Mouse (Mus musculus) heart, postnatal 0 days (tissue): Measurements from ENCODE around the gene Myrf. TPM values are rescaled to one million over a fixed set of nuclear protein-coding genes. Genes with fewer than 3 reads are reported as not detected.

Source experiments
- ATAC-seq: fragments of 200-750 bp; cut with Nextera tagmentation; 2 replicates; pipeline ENCODE4 v1.8.0; 2017; ENCODE audit warnings: low read depth, moderate number of reproducible peaks, moderate library complexity; ENCODE audit not compliant: insufficient read depth
- DNase-seq: peaks from one replicate; pipeline ENCODE4 v3.0.0-alpha.2; 2016; ENCODE audit warnings: low spot score
- H3K27ac ChIP-seq: fragments of 300-500 bp; sonication (generic); 2 replicates; pipeline ENCODE4 v1.5.1; 2014; ENCODE audit warnings: low read depth, mild to moderate bottlenecking
- H3K27me3 ChIP-seq: fragments of 300-500 bp; sonication (generic); 2 replicates; pipeline ENCODE4 v1.6.1; 2014; ENCODE audit warnings: low read length, mixed read lengths; ENCODE audit not compliant: control insufficient read depth, insufficient read depth
- H3K36me3 ChIP-seq: fragments of 300-500 bp; sonication (generic); replicated peaks from 2 replicates; pipeline ENCODE4 v1.6.1; 2014; ENCODE audit warnings: low read length, mixed read lengths; ENCODE audit not compliant: control insufficient read depth, insufficient read depth
- H3K4me1 ChIP-seq: fragments of 300-500 bp; sonication (generic); 2 replicates; pipeline ENCODE4 v1.6.1; 2014; ENCODE audit warnings: antibody characterized with exemption; ENCODE audit not compliant: control insufficient read depth, insufficient read depth
- H3K4me2 ChIP-seq: fragments of 300-500 bp; sonication (generic); 2 replicates; pipeline ENCODE4 v1.6.1; 2014; ENCODE audit warnings: low read depth, mild to moderate bottlenecking, low read length, moderate library complexity
- H3K4me3 ChIP-seq: fragments of 300-500 bp; sonication (generic); 2 replicates; pipeline ENCODE4 v1.5.1; 2014; ENCODE audit warnings: low read depth, low read length
- H3K9ac ChIP-seq: fragments of 300-500 bp; sonication (generic); replicated peaks from 2 replicates; pipeline ENCODE4 v1.6.1; 2014; ENCODE audit warnings: low read depth, low read length, mixed read lengths
- H3K9me3 ChIP-seq: fragments of 300-500 bp; sonication (generic); replicated peaks from 2 replicates; pipeline ENCODE4 v1.6.1; 2016; ENCODE audit warnings: low read length; ENCODE audit not compliant: control insufficient read depth
- CTCF ChIP-seq: IDR thresholded peaks from 2 replicates; pipeline ENCODE4 v1.5.1; 2016; ENCODE audit warnings: antibody characterized with exemption, control low read depth, low read depth
- EP300 ChIP-seq: IDR thresholded peaks from 2 replicates; pipeline ENCODE4 v1.6.1; 2016; ENCODE audit warnings: antibody characterized with exemption, low read depth
- WGBS: fragments of 180-500 bp; shearing (Covaris S2); extraction: QIAGEN DNeasy Blood & Tissue Kit; methylation state at CpG from one replicate; pipeline ENCODE4 v1.1.7; 2014; 5-methylcytosine and 5-hydroxymethylcytosine counted together
- polyA plus RNA-seq: library from polyadenylated mRNA; unstranded; fragments of >200 nt; fragmentation: Nextera tagmentation; extraction: Ambion mirVana; gene quantifications from 2 replicates; pipeline ENCODE4 v1.2.1, GENCODE M21; 2015
- total RNA-seq: library from RNA; depleted of rRNA; stranded (reverse); fragments of >200 nt; gene quantifications from 2 replicates; pipeline ENCODE4 v1.2.3, GENCODE M21; 2014; ENCODE audit warnings: low replicate concordance

Myrf gene
- total and polyA plus RNA-seq, 2 experiments from 2014 or later: 1.3 to 4.9 TPM

- H3K4me2 ChIP-seq: no peak overlapping the region
- TF ChIP-seq CTCF (no peak), EP300 (no peak)
- WGBS: 96% methylated on average over 8 of the region's 8 CpGs
- H3K27ac ChIP-seq: no peak overlapping the region
- DNase-seq (no peak), ATAC-seq (no peak)
- no peak overlapping the region for H3K4me3 ChIP-seq
- peaks cover 81% of the 10 kb centered on the region for H3K36me3 ChIP-seq
- H3K4me1 ChIP-seq: no peaks in the 10 kb centered on the region
- H3K9ac ChIP-seq: no peak overlapping the region
- H3K27me3 ChIP-seq: no peaks in the 10 kb centered on the region
- no peaks in the 10 kb centered on the region for H3K9me3 ChIP-seq
Measured at GRCm38 (mm10) chr19:10189940-10190339, 50.6 kb downstream of the Myrf start.

DNA sequence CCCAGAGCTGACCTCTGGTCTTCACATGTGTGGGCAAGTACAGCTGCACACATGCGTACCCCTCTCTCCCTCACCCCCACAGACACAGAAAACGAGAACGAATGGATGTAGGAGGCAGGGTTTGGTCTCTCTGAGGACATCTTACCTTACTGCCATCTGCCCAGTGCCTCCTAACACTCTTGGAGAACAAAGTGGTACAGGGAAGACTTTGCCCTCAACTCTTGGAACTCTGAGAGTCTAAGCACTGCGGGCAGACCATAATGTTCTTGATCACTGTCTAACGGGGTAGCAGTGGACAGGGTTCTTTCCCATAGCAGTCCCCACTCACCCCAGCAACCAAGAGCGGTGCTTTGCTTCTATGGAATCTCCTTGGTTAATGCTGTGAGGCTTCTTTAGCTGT lies 51.5 kb downstream of the Myrf start:
- WGBS: 95% methylated on average over 6 of the region's 6 CpGs

GRCm38 (mm10) chr19:10188281-10188811 lies 52.2 kb downstream of the Myrf start:
- TF ChIP-seq EP300 (no peak), CTCF (no peak)
- 0 out of 2 replicates have a peak, but pooled peaks cover 8% of the 10 kb centered on the region for H3K4me1 ChIP-seq
- H3K36me3 ChIP-seq: peaks cover 65% of the 10 kb centered on the region
- H3K4me2 ChIP-seq: no peak overlapping the region
- H3K4me3 ChIP-seq: no peak overlapping the region
- H3K27me3 ChIP-seq: no peaks in the 10 kb centered on the region
- ATAC-seq (no peak), DNase-seq (no peak)
- no peak overlapping the region for H3K27ac ChIP-seq
- no peaks in the 10 kb centered on the region for H3K9me3 ChIP-seq
- H3K9ac ChIP-seq: no peak overlapping the region
- 89% methylated on average over 10 of the region's 10 CpGs for WGBS

More for the DNA sequence above, 51.5 kb downstream of the Myrf start:
- no peak for ATAC-seq
- Histone ChIP-seq H3K4me2 (no peak overlapping the region), H3K4me1 (0 out of 2 replicates have a peak, but pooled peaks cover 3% of the 10 kb centered on the region), H3K27ac (no peak overlapping the region), H3K9me3 (no peaks in the 10 kb centered on the region), H3K36me3 (peaks cover 71% of the 10 kb centered on the region), H3K27me3 (no peaks in the 10 kb centered on the region), H3K4me3 (no peak overlapping the region), H3K9ac (no peak overlapping the region)
- DNase-seq: no peak
- TF ChIP-seq EP300: no peak
- no peak for TF ChIP-seq CTCF

DNA sequence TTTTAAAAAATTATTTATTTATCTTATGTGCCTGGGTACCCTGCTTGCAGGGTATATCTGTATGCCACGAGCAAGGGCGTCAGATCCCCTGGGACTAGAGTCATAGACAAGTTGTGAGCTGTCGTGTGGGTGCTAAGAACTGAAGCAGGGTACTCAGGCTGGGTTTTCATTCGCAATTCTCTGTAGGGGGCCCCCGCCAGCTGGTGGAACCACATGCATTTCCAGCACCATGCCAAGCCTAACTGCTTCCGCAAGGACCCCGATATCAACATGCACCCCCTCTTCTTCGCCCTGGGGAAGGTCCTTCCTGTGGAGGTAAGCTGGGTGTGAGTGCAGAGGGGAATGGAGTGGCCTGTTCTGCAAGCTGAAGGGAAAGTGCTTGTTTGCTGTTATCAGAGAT lies 54.0 kb downstream of the Myrf start:
- WGBS: 91% methylated on average over 8 of the region's 8 CpGs
- Histone ChIP-seq H3K9me3 (no peaks in the 10 kb centered on the region), H3K4me3 (no peak overlapping the region), H3K27me3 (no peaks in the 10 kb centered on the region), H3K9ac (no peak overlapping the region), H3K4me2 (no peak overlapping the region), H3K27ac (no peak overlapping the region), H3K36me3 (peaks cover 48% of the 10 kb centered on the region), H3K4me1 (0 out of 2 replicates have a peak, but pooled peaks cover 10% of the 10 kb centered on the region)
- TF ChIP-seq CTCF: no peak
- TF ChIP-seq EP300: no peak
- no peak for ATAC-seq
- DNase-seq: no peak

- DNase-seq (no peak), ATAC-seq (no peak)
- Histone ChIP-seq H3K4me1 (0 out of 2 replicates have a peak, but pooled peaks cover 10% of the 10 kb centered on the region), H3K27ac (no peak overlapping the region), H3K4me2 (no peak overlapping the region), H3K27me3 (no peaks in the 10 kb centered on the region), H3K4me3 (no peak overlapping the region), H3K9ac (no peak overlapping the region), H3K36me3 (peaks cover 48% of the 10 kb centered on the region), H3K9me3 (no peaks in the 10 kb centered on the region)
- TF ChIP-seq CTCF: no peak
- no peak for TF ChIP-seq EP300
- 94% methylated on average over 3 of the region's 3 CpGs for WGBS
Measured at GRCm38 (mm10) chr19:10185876-10186275, 54.7 kb downstream of the Myrf start.

GRCm38 (mm10) chr19:10184096-10184495 lies 56.5 kb downstream of the Myrf start:
- ATAC-seq (no peak), DNase-seq (no peak)
- Histone ChIP-seq H3K27ac (peak overlapping the region; percentile 82; the same call in 1 of the 2 replicates), H3K27me3 (no peaks in the 10 kb centered on the region), H3K4me2 (peak overlapping the region; percentile 74), H3K9me3 (no peaks in the 10 kb centered on the region), H3K4me1 (0 out of 2 replicates have a peak, but pooled peaks cover 10% of the 10 kb centered on the region), H3K4me3 (peak overlapping the region; percentile 67), H3K36me3 (peaks cover 37% of the 10 kb centered on the region), H3K9ac (0 out of 2 replicates have a peak overlapping the region, but pooled peaks have one; percentile 61)
- WGBS: 30% methylated on average over 12 of the region's 12 CpGs
- TF ChIP-seq EP300 (no peak), CTCF (no peak)
